Mouse (Mus musculus): ENCODE measurements around the gene Lamc1.

Lamc1 gene

GRCm38 (mm10) chr1:153191237-153191942, 141.2 kb downstream of the Lamc1 start:
- no peak for DNase-seq (ENCODE audit: low spot score)

GRCm38 (mm10) chr1:153188081-153188480, 144.5 kb downstream of the Lamc1 start:
- DNase-seq (ENCODE audit: low spot score), result no peak

GRCm38 (mm10) chr1:153185828-153186803, 146.5 kb downstream of the Lamc1 start, which contains the start of gene Lamc2:
TSS of gene Lamc2 (minus strand) at chr1:153186447.
- no peak for DNase-seq (ENCODE audit: low spot score)

- DNase-seq (ENCODE audit: low spot score), result no peak
Measured at GRCm38 (mm10) chr1:153180586-153181289, 151.8 kb downstream of the Lamc1 start.

GRCm38 (mm10) chr1:153180160-153180559, 152.4 kb downstream of the Lamc1 start:
- DNase-seq (ENCODE audit: low spot score), result no peak

GRCm38 (mm10) chr1:153174801-153175200, 157.8 kb downstream of the Lamc1 start:
- peak; percentile 54 for DNase-seq (ENCODE audit: low spot score)

- peak; percentile 57 for DNase-seq (ENCODE audit: low spot score)
Measured at GRCm38 (mm10) chr1:153173276-153173675, 159.3 kb downstream of the Lamc1 start.

GRCm38 (mm10) chr1:153172291-153172731, 160.3 kb downstream of the Lamc1 start:
- no peak for DNase-seq (ENCODE audit: low spot score)

- DNase-seq (ENCODE audit: low spot score), result no peak
Measured at GRCm38 (mm10) chr1:153171011-153171410, 161.6 kb downstream of the Lamc1 start.

Data from ovary, postnatal 14 days (tissue).